Mouse (Mus musculus) cerebellum, adult 9-10 months (tissue): ENCODE measurements around the gene Sugp1.

Experiments used
- DNase-seq: peaks from one replicate; pipeline ENCODE4 v3.0.0; 2022

Gene Sugp1

DNA sequence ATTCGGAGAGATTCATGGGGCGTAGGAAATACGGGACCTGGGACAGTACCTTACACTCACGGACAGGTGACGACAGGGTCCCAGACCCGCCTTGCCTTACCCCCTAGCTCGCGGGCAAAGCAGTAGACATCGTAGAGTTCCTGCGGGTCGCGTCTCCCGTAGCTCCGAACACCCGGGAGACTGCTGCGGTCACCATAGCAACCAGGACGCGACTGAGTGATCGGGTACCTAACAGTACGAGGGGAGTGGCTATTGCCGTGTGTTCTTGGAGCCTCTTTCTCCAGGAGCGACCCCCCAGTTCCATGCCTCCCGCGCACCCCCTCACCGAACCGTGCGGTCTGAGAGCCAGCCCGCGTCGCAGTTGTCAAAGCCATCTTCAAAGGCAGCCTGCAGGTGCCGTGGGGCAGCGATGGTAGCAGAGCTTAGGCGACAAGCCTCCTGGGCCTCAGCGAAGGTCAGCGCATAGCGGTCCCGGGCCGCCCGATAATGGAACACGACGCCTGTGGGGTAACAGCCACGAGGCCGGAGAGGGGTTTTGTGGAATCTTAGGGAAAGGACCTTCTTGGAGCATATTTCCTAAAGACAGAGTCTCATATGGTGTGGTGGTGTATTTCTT lies 69.9 kb downstream of the Sugp1 start:
- no peak for DNase-seq

DNA sequence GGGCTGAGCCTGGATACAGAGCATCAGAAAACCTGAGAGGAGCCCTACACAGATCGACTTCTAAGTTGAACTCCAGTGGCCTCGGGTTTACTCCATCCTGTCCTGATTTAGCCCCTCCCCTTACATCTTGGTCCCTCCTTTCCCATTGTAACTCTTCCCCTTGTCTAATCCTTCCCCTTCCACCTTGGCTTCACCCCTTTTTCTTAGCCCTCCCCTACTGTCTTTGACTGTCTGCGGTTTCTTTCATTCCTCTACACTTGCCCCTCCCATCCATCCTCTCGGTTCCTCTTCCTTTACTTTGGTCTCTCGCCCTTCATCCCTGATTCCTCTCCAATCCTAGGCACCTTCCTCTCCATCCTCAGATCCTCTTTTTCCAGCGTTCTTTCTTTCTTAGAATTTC lies 71.9 kb downstream of the Sugp1 start:
- DNase-seq, result no peak

DNA sequence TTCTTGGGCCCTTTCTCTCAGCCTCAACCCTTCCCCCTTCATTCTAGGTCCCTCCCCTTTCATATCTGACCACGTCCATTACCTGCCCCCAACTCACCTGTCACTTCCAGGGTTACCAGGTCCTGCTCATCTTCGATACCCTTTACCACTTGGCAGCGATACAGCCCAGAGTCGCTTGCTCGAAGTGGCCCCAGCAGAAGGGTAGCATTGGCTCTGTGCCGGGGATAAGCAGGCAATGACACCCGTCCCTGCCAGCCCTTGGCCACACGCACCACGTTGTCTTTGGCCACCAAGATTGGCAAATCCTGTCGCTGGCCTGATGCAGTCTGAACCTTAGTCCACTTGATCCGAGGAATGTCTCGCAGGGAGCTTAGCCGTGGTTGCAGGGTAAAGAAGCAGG lies 72.3 kb downstream of the Sugp1 start:
- no peak for DNase-seq

DNA sequence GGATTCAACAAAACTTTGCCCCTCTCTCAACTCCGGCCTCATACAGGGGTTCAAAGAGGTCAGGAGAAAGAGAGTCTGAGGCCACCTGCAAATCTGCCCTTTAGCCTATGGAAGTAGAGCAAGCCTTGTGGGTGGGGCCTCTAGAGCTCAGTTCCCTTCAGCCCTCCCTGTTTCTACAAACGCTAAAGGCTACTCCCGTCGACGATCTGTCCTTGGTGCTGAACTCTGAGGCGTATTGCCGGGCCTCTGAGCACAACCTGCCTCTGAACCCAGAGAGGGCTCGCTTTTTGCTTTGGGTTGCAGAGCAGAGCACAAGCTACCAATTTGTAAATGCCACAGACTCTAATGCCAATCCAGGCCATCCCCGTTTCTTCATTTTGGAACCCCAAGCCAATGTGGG lies 75.0 kb downstream of the Sugp1 start:
- no peak for DNase-seq

DNA sequence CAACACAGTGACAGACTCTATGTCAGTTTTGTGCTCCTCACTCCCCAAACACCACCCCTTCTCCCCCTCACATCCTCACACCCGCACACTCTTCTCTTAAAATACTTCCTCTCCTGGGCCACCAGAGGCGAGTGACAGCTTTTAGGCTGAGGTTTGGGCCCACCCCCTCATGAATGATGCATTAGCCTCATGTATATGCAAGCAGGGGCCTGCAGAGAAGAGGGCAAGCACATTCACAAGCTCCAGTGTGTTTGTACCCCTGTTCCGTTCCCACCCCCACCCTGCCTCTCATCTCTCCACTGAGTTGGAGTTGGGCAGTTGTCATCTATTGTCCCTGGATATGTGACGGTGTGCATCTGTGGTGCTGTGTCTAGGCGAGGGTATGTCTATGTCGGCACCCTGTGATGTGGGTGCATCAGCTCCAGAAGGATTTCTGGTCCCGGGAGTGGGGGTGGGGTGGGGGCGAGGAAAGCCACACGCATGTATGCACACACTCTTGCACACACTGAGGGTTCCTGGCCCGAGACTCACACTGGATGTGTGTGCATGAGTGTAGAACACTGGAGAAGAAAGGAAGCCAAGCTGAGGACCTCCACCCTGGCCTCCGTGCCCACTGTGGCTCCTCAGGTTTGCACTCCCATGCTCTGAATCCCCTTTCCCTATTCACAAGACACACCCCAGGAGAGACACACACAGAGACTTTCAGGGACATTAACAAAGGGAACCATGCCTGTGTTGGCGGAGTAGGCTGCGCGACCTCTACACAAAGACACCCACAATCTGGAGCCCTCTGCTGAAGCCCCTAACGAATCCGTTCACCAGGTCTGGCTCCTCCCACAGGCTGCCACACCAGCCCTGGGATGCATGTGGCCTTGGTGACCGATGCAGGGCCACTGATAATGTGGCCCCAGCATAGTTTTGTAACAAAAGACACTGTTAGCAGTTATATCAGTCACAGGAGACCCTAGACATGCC lies 76.4 kb downstream of the Sugp1 start:
- no peak for DNase-seq

DNA sequence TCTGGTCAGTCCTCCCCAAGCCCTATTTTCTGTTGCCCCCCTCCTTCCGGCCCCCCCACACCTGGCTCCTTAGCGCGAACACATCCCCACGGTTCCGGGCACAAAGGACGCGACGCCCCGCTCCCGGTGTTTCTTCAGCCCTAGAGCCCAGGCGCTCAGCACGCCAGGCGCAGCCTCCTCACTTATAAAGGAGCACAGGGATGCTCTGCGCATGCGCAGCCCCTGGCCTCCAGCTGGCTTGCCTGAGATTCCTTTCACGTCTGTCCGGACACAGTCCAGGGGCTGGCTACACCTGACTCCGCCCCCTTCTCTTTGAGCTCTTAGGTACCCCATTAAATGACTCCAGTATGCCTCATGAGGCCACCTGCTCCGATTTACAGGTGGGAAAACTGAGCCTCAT lies 78.1 kb downstream of the Sugp1 start, which contains the start of gene Ncan:
Ncan (minus strand) TSS at position 207 of the 400 bp plus-strand sequence.
- DNase-seq, result peak; percentile 90
